Mouse (Mus musculus): ENCODE data around the gene Gadd45g. TPM values are rescaled to one million over a fixed set of nuclear protein-coding genes. Genes with fewer than 3 reads are reported as not detected.

Gene Gadd45g
- polyA plus RNA-seq, 1 experiment from 2014 or later = 44.2 TPM

DNA sequence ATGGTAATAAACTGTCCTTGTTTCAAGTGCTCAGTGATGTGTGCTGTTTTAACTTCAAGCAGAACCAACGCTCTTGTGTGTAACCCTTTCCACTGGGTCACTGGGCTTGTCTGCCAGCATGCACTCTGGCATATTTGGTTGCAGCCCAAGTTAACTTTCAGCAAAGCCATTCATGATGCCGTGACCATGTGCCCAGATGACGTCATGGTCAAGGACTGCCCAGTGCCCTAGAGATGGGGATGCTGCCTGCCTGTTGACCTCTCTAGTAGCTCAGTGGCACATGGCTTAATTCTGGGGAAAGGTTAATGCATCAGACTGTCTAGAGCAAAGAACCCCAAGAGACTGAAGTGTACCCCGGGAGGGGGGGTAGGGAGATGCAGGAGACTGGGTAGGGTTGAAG is 24.7 kb downstream of the Gadd45g start:
- Histone ChIP-seq H3K4me2 (ENCODE audit: low read length) (no peak overlapping the region), H3K9me3 (replicated peaks; ENCODE audit: control insufficient read depth, low read length, poor library complexity, severe bottlenecking) (no peaks in the 10 kb centered on the region), H3K27ac (ENCODE audit: low read length) (no peak overlapping the region), H3K9ac (ENCODE audit: low read depth, low read length) (no peak overlapping the region), H3K36me3 (ENCODE audit: control insufficient read depth, insufficient read depth, low read length) (no peaks in the 10 kb centered on the region), H3K4me3 (ENCODE audit: low read depth, low read length) (no peak overlapping the region), H3K4me1 (ENCODE audit: control insufficient read depth, insufficient read depth, low read length) (no peaks in the 10 kb centered on the region), H3K27me3 (ENCODE audit: control insufficient read depth, insufficient read depth, low read depth, low read length) (no peaks in the 10 kb centered on the region)
- no peak for ATAC-seq
- 94% methylated on average over 4 of the region's 4 CpGs for WGBS

DNA sequence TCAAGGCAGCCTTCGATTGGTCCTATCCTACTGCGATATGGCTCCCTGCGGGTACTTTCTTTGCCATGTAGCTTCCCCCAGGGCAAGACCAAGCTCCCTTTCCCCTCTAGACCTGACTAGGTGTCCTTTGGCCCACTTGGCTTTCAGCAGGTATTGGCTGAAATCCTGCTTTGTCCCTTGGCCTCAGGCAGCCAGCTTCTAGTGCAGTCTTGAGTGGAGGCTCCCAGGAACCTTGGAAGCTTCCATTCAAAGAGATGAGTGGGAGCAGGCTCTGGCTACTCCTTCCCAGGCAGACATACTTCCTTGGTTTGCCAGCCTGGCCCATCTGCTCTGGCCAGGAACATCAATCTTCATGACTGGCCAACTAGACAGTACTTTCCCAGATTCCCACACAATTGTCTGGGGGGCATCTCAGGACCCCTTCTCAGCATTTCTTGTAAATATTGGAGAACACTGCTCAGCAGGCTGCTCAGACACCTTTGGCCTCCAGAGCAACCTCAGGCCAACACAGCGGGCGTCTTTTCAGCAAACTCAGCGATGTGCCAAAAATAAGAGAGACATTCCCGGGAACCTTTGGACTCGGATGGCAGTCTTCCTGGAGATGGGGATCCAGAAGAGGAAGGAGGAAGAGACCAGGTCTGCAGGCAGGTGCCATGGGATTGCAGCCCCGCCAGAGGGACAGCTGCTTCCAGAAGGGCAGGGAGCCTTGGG is 25.9 kb downstream of the Gadd45g start:
- no peak overlapping the region for H3K27ac ChIP-seq (ENCODE audit: low read length)
- no peak for ATAC-seq
- no peaks in the 10 kb centered on the region for H3K4me1 ChIP-seq (ENCODE audit: control insufficient read depth, insufficient read depth, low read length)
- no peaks in the 10 kb centered on the region for H3K9me3 ChIP-seq (replicated peaks; ENCODE audit: control insufficient read depth, low read length, poor library complexity, severe bottlenecking)
- no peaks in the 10 kb centered on the region for H3K27me3 ChIP-seq (ENCODE audit: control insufficient read depth, insufficient read depth, low read depth, low read length)
- WGBS = 84% methylated on average over 9 of the region's 9 CpGs
- no peak overlapping the region for H3K4me3 ChIP-seq (ENCODE audit: low read depth, low read length)
- no peak overlapping the region for H3K4me2 ChIP-seq (ENCODE audit: low read length)
- H3K9ac ChIP-seq (ENCODE audit: low read depth, low read length) = no peak overlapping the region
- H3K36me3 ChIP-seq (ENCODE audit: control insufficient read depth, insufficient read depth, low read length) = no peaks in the 10 kb centered on the region

DNA sequence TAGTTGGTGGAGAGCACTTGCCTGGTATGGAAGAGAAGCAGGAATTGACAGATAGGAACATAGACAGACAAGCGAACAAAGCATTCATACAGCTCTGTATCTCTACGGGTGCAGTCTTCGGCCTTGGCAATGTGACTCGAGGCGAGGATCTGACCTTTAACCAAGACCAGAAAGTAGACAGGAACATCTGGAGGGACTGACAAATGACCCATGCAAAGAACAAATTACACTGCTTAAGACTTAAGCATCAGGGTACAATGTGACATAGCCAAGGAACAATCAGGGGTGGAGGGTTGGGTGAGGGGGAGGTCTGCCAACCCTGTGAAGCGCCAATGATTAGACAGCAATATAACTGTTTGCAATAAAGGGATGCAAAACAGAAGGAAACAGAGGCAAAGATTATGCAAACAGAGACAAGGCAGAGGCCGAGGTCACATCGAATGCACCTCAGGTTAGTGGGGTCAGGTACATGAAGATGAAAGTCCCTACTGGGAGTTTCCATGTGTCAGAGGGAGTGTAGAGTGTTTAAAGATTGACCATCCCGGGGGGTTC is 26.6 kb downstream of the Gadd45g start:
- 92% methylated on average over 9 of the region's 9 CpGs for WGBS

DNA sequence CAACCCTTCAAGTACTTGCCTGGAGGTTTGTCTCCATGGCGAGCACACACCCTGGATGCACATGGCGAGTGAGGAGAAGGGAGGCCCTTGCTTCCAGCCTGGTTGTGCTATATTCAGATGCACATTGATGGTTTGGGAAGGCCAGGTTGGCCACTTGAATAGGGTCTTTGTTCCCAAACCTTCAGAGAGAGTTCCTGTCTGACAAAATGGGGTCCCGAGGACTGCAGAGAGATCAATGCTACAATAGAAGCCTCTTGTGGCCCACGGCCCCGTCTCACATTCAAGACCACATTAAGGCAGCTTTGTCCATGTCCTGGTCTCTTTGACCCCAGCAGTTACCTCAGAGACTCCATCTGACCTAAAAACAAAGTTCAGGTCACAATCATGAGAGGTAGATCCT is 27.3 kb downstream of the Gadd45g start:
- no peaks in the 10 kb centered on the region for H3K4me1 ChIP-seq (ENCODE audit: control insufficient read depth, insufficient read depth, low read length)
- H3K4me3 ChIP-seq (ENCODE audit: low read depth, low read length) = no peak overlapping the region
- H3K9me3 ChIP-seq (replicated peaks; ENCODE audit: control insufficient read depth, low read length, poor library complexity, severe bottlenecking) = no peaks in the 10 kb centered on the region
- no peak overlapping the region for H3K4me2 ChIP-seq (ENCODE audit: low read length)
- 85% methylated on average over 5 of the region's 5 CpGs for WGBS
- no peak overlapping the region for H3K9ac ChIP-seq (ENCODE audit: low read depth, low read length)
- H3K27ac ChIP-seq (ENCODE audit: low read length) = no peak overlapping the region
- no peaks in the 10 kb centered on the region for H3K27me3 ChIP-seq (ENCODE audit: control insufficient read depth, insufficient read depth, low read depth, low read length)
- no peak for ATAC-seq
- no peaks in the 10 kb centered on the region for H3K36me3 ChIP-seq (ENCODE audit: control insufficient read depth, insufficient read depth, low read length)

More for the DNA sequence above, 26.6 kb downstream of the Gadd45g start:
- H3K27me3 ChIP-seq (ENCODE audit: control insufficient read depth, insufficient read depth, low read depth, low read length) = no peaks in the 10 kb centered on the region
- H3K9me3 ChIP-seq (replicated peaks; ENCODE audit: control insufficient read depth, low read length, poor library complexity, severe bottlenecking) = no peaks in the 10 kb centered on the region
- H3K36me3 ChIP-seq (ENCODE audit: control insufficient read depth, insufficient read depth, low read length) = no peaks in the 10 kb centered on the region
- H3K4me1 ChIP-seq (ENCODE audit: control insufficient read depth, insufficient read depth, low read length) = no peaks in the 10 kb centered on the region
- ATAC-seq = no peak
- H3K27ac ChIP-seq (ENCODE audit: low read length) = no peak overlapping the region
- no peak overlapping the region for H3K9ac ChIP-seq (ENCODE audit: low read depth, low read length)
- no peak overlapping the region for H3K4me3 ChIP-seq (ENCODE audit: low read depth, low read length)
- no peak overlapping the region for H3K4me2 ChIP-seq (ENCODE audit: low read length)

DNA sequence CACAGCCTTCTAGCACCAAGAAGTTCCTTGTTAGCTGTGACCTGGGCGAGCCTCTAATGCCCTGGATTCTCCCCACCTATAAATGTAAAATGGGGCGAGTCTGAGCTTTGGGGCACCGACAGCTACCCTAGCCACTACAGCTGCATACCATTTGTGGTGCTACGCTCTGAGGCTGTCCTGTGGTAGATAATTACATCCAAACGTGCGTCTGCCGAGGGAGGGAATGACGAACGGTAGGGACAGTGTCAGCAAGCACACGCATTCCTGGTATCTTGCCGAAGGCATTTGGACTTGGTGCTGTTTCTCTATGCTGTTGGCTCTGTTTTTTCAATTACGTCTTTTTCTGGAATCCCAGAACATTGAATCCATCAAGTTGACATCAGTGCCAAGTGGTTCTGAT is 29.7 kb downstream of the Gadd45g start:
- Histone ChIP-seq H3K36me3 (ENCODE audit: control insufficient read depth, insufficient read depth, low read length) (no peaks in the 10 kb centered on the region), H3K4me1 (ENCODE audit: control insufficient read depth, insufficient read depth, low read length) (no peaks in the 10 kb centered on the region), H3K27me3 (ENCODE audit: control insufficient read depth, insufficient read depth, low read depth, low read length) (no peaks in the 10 kb centered on the region), H3K9ac (ENCODE audit: low read depth, low read length) (no peak overlapping the region), H3K4me2 (ENCODE audit: low read length) (no peak overlapping the region), H3K9me3 (replicated peaks; ENCODE audit: control insufficient read depth, low read length, poor library complexity, severe bottlenecking) (no peaks in the 10 kb centered on the region), H3K27ac (ENCODE audit: low read length) (no peak overlapping the region), H3K4me3 (ENCODE audit: low read depth, low read length) (no peak overlapping the region)
- ATAC-seq = no peak
- WGBS = 92% methylated on average over 12 of the region's 12 CpGs

DNA sequence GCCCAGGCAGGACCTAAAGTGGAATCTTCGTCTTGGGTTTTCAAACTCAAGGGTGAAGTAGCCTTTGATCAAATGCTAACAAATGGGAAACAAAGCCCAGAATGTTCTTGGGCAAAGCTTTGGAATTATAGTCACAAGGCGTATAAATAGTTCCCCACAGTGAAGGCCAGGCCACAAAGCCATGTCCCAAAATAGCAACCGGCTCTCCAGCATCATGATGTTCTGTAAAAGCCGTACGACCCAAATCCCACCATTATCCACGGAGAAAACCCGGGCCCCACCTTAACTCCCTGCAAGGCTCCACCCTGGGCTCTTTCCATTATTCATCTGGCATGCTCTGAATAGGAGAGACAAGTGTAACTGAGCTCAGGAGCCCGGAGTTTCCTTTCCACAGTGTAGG is 32.3 kb downstream of the Gadd45g start:
- H3K4me1 ChIP-seq (ENCODE audit: control insufficient read depth, insufficient read depth, low read length) = no peaks in the 10 kb centered on the region
- no peak overlapping the region for H3K9ac ChIP-seq (ENCODE audit: low read depth, low read length)
- no peak for ATAC-seq
- H3K9me3 ChIP-seq (replicated peaks; ENCODE audit: control insufficient read depth, low read length, poor library complexity, severe bottlenecking) = no peaks in the 10 kb centered on the region
- no peaks in the 10 kb centered on the region for H3K27me3 ChIP-seq (ENCODE audit: control insufficient read depth, insufficient read depth, low read depth, low read length)
- no peak overlapping the region for H3K27ac ChIP-seq (ENCODE audit: low read length)
- 21% methylated on average over 8 of the region's 8 CpGs for WGBS
- H3K36me3 ChIP-seq (ENCODE audit: control insufficient read depth, insufficient read depth, low read length) = no peaks in the 10 kb centered on the region
- H3K4me3 ChIP-seq (ENCODE audit: low read depth, low read length) = no peak overlapping the region
- no peak overlapping the region for H3K4me2 ChIP-seq (ENCODE audit: low read length)

DNA sequence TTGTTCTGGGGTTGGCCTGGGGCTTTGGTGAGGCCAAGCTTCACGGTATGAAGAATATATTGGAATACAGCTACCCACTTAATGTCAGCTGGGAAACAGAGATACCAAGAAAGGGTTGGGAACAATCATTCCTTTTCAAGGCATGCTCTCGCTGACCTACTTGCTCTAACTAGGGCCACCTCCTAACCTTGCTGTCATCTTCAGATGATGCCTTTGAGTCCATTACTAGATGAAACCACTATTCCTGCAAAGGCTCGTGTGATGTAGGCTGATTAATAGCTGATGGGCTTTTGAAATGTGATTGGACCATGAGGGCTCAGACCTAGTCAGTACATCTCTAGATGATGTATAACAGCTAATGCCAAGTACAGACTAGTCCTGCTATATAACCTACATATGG is 33.1 kb downstream of the Gadd45g start:
- Histone ChIP-seq H3K9me3 (replicated peaks; ENCODE audit: control insufficient read depth, low read length, poor library complexity, severe bottlenecking) (no peaks in the 10 kb centered on the region), H3K36me3 (ENCODE audit: control insufficient read depth, insufficient read depth, low read length) (no peaks in the 10 kb centered on the region), H3K4me1 (ENCODE audit: control insufficient read depth, insufficient read depth, low read length) (no peaks in the 10 kb centered on the region), H3K27me3 (ENCODE audit: control insufficient read depth, insufficient read depth, low read depth, low read length) (no peaks in the 10 kb centered on the region), H3K27ac (ENCODE audit: low read length) (no peak overlapping the region), H3K4me2 (ENCODE audit: low read length) (no peak overlapping the region), H3K9ac (ENCODE audit: low read depth, low read length) (no peak overlapping the region), H3K4me3 (ENCODE audit: low read depth, low read length) (no peak overlapping the region)
- 91% methylated on average over 3 of the region's 3 CpGs for WGBS
- ATAC-seq = no peak

DNA sequence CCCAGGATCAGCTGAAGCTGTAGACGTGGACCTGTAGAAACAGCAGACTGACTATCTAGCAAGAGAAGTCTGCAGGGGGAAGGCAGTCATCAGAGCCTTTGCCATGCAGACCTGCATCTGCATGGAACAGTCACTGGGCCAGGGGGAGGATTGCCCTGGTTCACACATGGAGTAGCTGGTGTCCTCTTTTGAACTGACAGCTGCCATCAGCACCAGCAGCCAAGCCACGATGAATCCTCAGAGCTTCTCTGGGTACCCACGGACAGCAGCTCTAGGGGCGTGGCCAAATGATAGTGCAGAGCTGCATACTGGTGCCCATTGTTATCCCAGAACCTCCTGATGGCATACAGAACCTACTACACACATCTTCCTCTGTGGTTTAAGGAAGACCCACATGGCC is 33.5 kb downstream of the Gadd45g start:
- no peaks in the 10 kb centered on the region for H3K27me3 ChIP-seq (ENCODE audit: control insufficient read depth, insufficient read depth, low read depth, low read length)
- 89% methylated on average over 4 of the region's 4 CpGs for WGBS
- H3K9me3 ChIP-seq (replicated peaks; ENCODE audit: control insufficient read depth, low read length, poor library complexity, severe bottlenecking) = no peaks in the 10 kb centered on the region
- ATAC-seq = no peak
- H3K36me3 ChIP-seq (ENCODE audit: control insufficient read depth, insufficient read depth, low read length) = no peaks in the 10 kb centered on the region
- H3K4me2 ChIP-seq (ENCODE audit: low read length) = no peak overlapping the region
- H3K4me3 ChIP-seq (ENCODE audit: low read depth, low read length) = no peak overlapping the region
- H3K9ac ChIP-seq (ENCODE audit: low read depth, low read length) = no peak overlapping the region
- no peak overlapping the region for H3K27ac ChIP-seq (ENCODE audit: low read length)
- no peaks in the 10 kb centered on the region for H3K4me1 ChIP-seq (ENCODE audit: control insufficient read depth, insufficient read depth, low read length)

DNA sequence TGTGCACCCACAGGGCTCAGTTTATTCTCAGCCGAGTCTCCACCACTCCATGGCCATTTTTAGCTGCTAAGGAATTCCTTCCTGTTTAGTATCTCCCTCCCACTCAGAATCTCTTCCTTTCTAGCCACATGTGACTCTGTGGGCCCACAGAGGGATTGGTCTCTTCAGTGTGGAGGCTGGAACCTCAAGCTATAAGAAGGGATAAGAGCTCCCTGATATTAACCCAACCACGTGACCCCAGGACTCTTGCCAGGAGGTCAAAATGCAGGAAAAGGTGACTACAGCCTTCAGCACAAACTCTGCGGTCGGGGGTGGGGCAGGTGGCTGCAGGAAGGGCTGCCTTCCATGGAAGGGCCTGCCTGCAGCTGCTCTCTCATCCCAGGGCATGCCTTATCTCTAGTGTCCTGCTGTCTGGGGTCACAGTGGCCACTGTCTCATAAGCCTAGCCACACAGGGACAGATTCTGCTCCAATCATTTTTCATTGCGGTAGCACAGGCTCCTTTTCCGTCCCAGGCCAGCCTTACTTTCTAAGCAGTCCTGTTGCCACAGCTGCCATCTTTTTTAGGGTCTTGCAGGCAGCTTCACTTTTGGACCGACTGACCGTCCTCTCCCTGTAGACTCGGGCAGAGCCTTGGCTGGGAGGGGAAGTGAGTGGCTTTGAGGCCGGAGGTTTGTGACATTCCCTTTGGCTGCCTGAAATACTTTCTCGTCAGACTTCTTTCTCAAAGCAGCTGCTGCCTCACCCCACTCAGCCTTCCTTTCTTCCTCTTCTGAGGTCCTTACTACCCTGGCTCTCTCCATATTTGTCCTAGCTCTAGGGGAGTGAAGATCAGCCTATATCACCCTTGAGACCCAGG is 35.0 kb downstream of the Gadd45g start:
- Histone ChIP-seq H3K9me3 (replicated peaks; ENCODE audit: control insufficient read depth, low read length, poor library complexity, severe bottlenecking) (no peaks in the 10 kb centered on the region), H3K27ac (ENCODE audit: low read length) (no peak overlapping the region), H3K9ac (ENCODE audit: low read depth, low read length) (no peak overlapping the region), H3K4me1 (ENCODE audit: control insufficient read depth, insufficient read depth, low read length) (no peaks in the 10 kb centered on the region), H3K4me2 (ENCODE audit: low read length) (no peak overlapping the region), H3K36me3 (ENCODE audit: control insufficient read depth, insufficient read depth, low read length) (no peaks in the 10 kb centered on the region), H3K27me3 (ENCODE audit: control insufficient read depth, insufficient read depth, low read depth, low read length) (no peaks in the 10 kb centered on the region; the same call in 1 of the 2 replicates), H3K4me3 (ENCODE audit: low read depth, low read length) (no peak overlapping the region)
- ATAC-seq = no peak
- WGBS = 70% methylated on average over 11 of the region's 11 CpGs
